Mouse (Mus musculus) midbrain, embryonic 14.5 days (tissue): ENCODE data around the gene Ddc. TPM values are rescaled to one million over a fixed set of nuclear protein-coding genes. Genes with fewer than 3 reads are reported as not detected.

Experiments
- ATAC-seq: fragments of 200-750 bp; cut with Nextera tagmentation; 2 replicates; pipeline ENCODE4 v1.8.0; 2017; ENCODE audit warnings: moderate number of reproducible peaks, moderate library complexity; ENCODE audit not compliant: low FRiP score, low TSS enrichment
- DNase-seq: peaks from one replicate; pipeline ENCODE4 v3.0.0-alpha.2; 2015
- H3K27ac ChIP-seq: fragments of 300-500 bp; sonication (generic); replicated peaks from 2 replicates; pipeline ENCODE4 v1.5.1; 2014; ENCODE audit warnings: mild to moderate bottlenecking, low read depth, low read length, moderate library complexity
- H3K27me3 ChIP-seq: fragments of 300-500 bp; sonication (generic); 2 replicates; pipeline ENCODE4 v1.6.1; 2014; ENCODE audit warnings: low read length, control low read depth, mixed read lengths; ENCODE audit not compliant: control insufficient read depth, insufficient read depth
- H3K36me3 ChIP-seq: fragments of 300-500 bp; sonication (generic); 2 replicates; pipeline ENCODE4 v1.6.1; 2014; ENCODE audit warnings: low read length, control low read depth; ENCODE audit not compliant: control insufficient read depth, insufficient read depth
- H3K4me1 ChIP-seq: fragments of 300-500 bp; sonication (generic); 2 replicates; pipeline ENCODE4 v1.6.1; 2014; ENCODE audit warnings: mild to moderate bottlenecking, antibody characterized with exemption, low read length, control low read depth; ENCODE audit not compliant: control insufficient read depth, insufficient read depth
- H3K4me2 ChIP-seq: fragments of 300-500 bp; sonication (generic); 2 replicates; pipeline ENCODE4 v1.6.1; 2014; ENCODE audit warnings: mild to moderate bottlenecking, low read length, moderate library complexity
- H3K4me3 ChIP-seq: fragments of 300-500 bp; sonication (generic); replicated peaks from 2 replicates; pipeline ENCODE4 v1.5.1; 2014; ENCODE audit warnings: low read depth, low read length
- H3K9ac ChIP-seq: fragments of 300-500 bp; sonication (generic); replicated peaks from 2 replicates; pipeline ENCODE4 v1.6.1; 2014; ENCODE audit warnings: mild to moderate bottlenecking, low read length, moderate library complexity
- H3K9me3 ChIP-seq: fragments of 300-500 bp; sonication (generic); 2 replicates; pipeline ENCODE4 v1.6.1; 2016; ENCODE audit warnings: low read length, control low read depth, mixed read lengths; ENCODE audit not compliant: control insufficient read depth
- WGBS: fragments of 180-500 bp; shearing (Covaris S2); extraction: QIAGEN DNeasy Blood & Tissue Kit; methylation state at CpG from one replicate; pipeline ENCODE4 v1.1.7; 2014; 5-methylcytosine and 5-hydroxymethylcytosine counted together
- polyA plus RNA-seq: library from polyadenylated mRNA; unstranded; fragments of >200 nt; fragmentation: Nextera tagmentation; extraction: Ambion mirVana; gene quantifications from 2 replicates; pipeline ENCODE4 v1.2.1, GENCODE M21; 2014

Gene Ddc
- polyA plus RNA-seq, 1 experiment from 2014 or later = 25.3 TPM

GRCm38 (mm10) chr11:11794626-11795025 lies 103.3 kb downstream of the Ddc start:
- no peaks in the 10 kb centered on the region for H3K9me3 ChIP-seq
- no peak overlapping the region for H3K27ac ChIP-seq
- H3K9ac ChIP-seq = no peak overlapping the region
- 95% methylated on average over 1 of the region's 1 CpGs for WGBS
- H3K36me3 ChIP-seq = 0 out of 2 replicates have a peak, but pooled peaks cover 5% of the 10 kb centered on the region
- H3K4me2 ChIP-seq = no peak overlapping the region
- H3K4me3 ChIP-seq = no peak overlapping the region
- no peaks in the 10 kb centered on the region for H3K27me3 ChIP-seq
- ATAC-seq = no peak
- no peak for DNase-seq
- no peaks in the 10 kb centered on the region for H3K4me1 ChIP-seq

GRCm38 (mm10) chr11:11788521-11788974 lies 109.4 kb downstream of the Ddc start:
- H3K4me3 ChIP-seq = no peak overlapping the region
- DNase-seq = peak; percentile 93
- H3K27me3 ChIP-seq = no peaks in the 10 kb centered on the region
- no peaks in the 10 kb centered on the region for H3K9me3 ChIP-seq
- peak overlapping the region; percentile 40 for H3K4me2 ChIP-seq
- H3K36me3 ChIP-seq = no peaks in the 10 kb centered on the region
- peak; percentile 90 for ATAC-seq
- no peak overlapping the region for H3K9ac ChIP-seq
- no peak overlapping the region for H3K27ac ChIP-seq
- under 1% methylated on average over 8 of the region's 8 CpGs for WGBS
- no peaks in the 10 kb centered on the region for H3K4me1 ChIP-seq

GRCm38 (mm10) chr11:11785457-11785856 lies 112.5 kb downstream of the Ddc start:
- WGBS = 71% methylated on average over 6 of the region's 6 CpGs
- Histone ChIP-seq H3K9ac (no peak overlapping the region), H3K36me3 (no peaks in the 10 kb centered on the region), H3K9me3 (no peaks in the 10 kb centered on the region), H3K27me3 (no peaks in the 10 kb centered on the region), H3K4me2 (no peak overlapping the region), H3K4me1 (no peaks in the 10 kb centered on the region), H3K4me3 (no peak overlapping the region), H3K27ac (no peak overlapping the region)
- ATAC-seq = no peak
- no peak for DNase-seq

GRCm38 (mm10) chr11:11781728-11782127 lies 116.2 kb downstream of the Ddc start:
- no peak overlapping the region for H3K4me2 ChIP-seq
- H3K27ac ChIP-seq = no peak overlapping the region
- no peak for ATAC-seq
- H3K27me3 ChIP-seq = no peaks in the 10 kb centered on the region
- no peak for DNase-seq
- no peaks in the 10 kb centered on the region for H3K4me1 ChIP-seq
- H3K9me3 ChIP-seq = no peaks in the 10 kb centered on the region
- no peaks in the 10 kb centered on the region for H3K36me3 ChIP-seq
- no peak overlapping the region for H3K4me3 ChIP-seq
- no peak overlapping the region for H3K9ac ChIP-seq
- 82% methylated on average over 8 of the region's 8 CpGs for WGBS

- H3K4me2 ChIP-seq = no peak overlapping the region
- no peaks in the 10 kb centered on the region for H3K27me3 ChIP-seq
- DNase-seq (no peak), ATAC-seq (no peak)
- H3K27ac ChIP-seq = no peak overlapping the region
- no peaks in the 10 kb centered on the region for H3K4me1 ChIP-seq
- H3K36me3 ChIP-seq = no peaks in the 10 kb centered on the region
- 94% methylated on average over 6 of the region's 6 CpGs for WGBS
- H3K9me3 ChIP-seq = no peaks in the 10 kb centered on the region
- H3K4me3 ChIP-seq = no peak overlapping the region
- no peak overlapping the region for H3K9ac ChIP-seq
These were observed 119.6 kb downstream of the Ddc start for GRCm38 (mm10) chr11:11778345-11778744.

GRCm38 (mm10) chr11:11777796-11778195 lies 120.1 kb downstream of the Ddc start:
- Histone ChIP-seq H3K27ac (no peak overlapping the region), H3K4me1 (no peaks in the 10 kb centered on the region), H3K4me2 (no peak overlapping the region), H3K36me3 (no peaks in the 10 kb centered on the region), H3K27me3 (no peaks in the 10 kb centered on the region), H3K9ac (no peak overlapping the region), H3K4me3 (no peak overlapping the region), H3K9me3 (no peaks in the 10 kb centered on the region)
- 86% methylated on average over 2 of the region's 2 CpGs for WGBS
- ATAC-seq (no peak), DNase-seq (no peak)

GRCm38 (mm10) chr11:11777246-11777645 lies 120.7 kb downstream of the Ddc start:
- 80% methylated on average over 3 of the region's 3 CpGs for WGBS
- Histone ChIP-seq H3K4me3 (no peak overlapping the region), H3K36me3 (no peaks in the 10 kb centered on the region), H3K4me1 (no peaks in the 10 kb centered on the region), H3K9me3 (no peaks in the 10 kb centered on the region), H3K4me2 (no peak overlapping the region), H3K9ac (no peak overlapping the region), H3K27me3 (no peaks in the 10 kb centered on the region), H3K27ac (no peak overlapping the region)
- ATAC-seq (no peak), DNase-seq (no peak)

GRCm38 (mm10) chr11:11776822-11777174 lies 121.1 kb downstream of the Ddc start:
- ATAC-seq (no peak), DNase-seq (no peak)
- H3K4me1 ChIP-seq = no peaks in the 10 kb centered on the region
- 89% methylated on average over 7 of the region's 7 CpGs for WGBS
- H3K27ac ChIP-seq = no peak overlapping the region
- H3K9me3 ChIP-seq = no peaks in the 10 kb centered on the region
- no peaks in the 10 kb centered on the region for H3K27me3 ChIP-seq
- no peak overlapping the region for H3K4me2 ChIP-seq
- no peak overlapping the region for H3K9ac ChIP-seq
- H3K36me3 ChIP-seq = no peaks in the 10 kb centered on the region
- H3K4me3 ChIP-seq = no peak overlapping the region

GRCm38 (mm10) chr11:11776071-11776821 lies 121.7 kb downstream of the Ddc start:
- H3K4me3 ChIP-seq = no peak overlapping the region
- no peak overlapping the region for H3K9ac ChIP-seq
- no peak overlapping the region for H3K4me2 ChIP-seq
- ATAC-seq (no peak), DNase-seq (no peak)
- H3K27me3 ChIP-seq = no peaks in the 10 kb centered on the region
- no peaks in the 10 kb centered on the region for H3K36me3 ChIP-seq
- H3K27ac ChIP-seq = no peak overlapping the region
- no peaks in the 10 kb centered on the region for H3K4me1 ChIP-seq
- H3K9me3 ChIP-seq = no peaks in the 10 kb centered on the region
- WGBS = 77% methylated on average over 4 of the region's 4 CpGs
